Mouse (Mus musculus) lung, postnatal 36 days (tissue): ENCODE measurements around the gene B4galnt3.

ENCODE experiments used
- DNase-seq: peaks from one replicate; pipeline ENCODE4 v3.0.0; 2022; ENCODE audit warnings: mixed read lengths

B4galnt3 gene

DNA sequence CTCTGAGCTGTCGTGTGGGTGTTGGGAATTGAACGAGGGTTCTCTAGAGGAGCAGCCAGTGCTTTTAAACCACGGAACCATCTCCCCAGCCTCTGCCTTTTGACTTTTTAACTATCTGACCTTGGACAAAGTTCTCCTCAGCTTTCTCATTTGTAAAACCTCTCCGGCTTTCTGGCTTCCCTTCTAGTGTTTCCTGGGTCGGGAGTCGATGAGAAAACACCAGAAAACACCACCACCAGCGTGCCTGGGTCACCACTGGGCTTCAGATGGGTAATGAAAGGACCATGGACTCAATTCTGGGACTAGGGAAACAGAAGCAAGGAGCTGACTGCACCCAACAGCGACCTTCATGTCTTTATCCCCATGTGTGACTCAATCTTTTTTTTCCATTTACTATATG lies 20.2 kb downstream of the B4galnt3 start:
- no peak for DNase-seq

DNA sequence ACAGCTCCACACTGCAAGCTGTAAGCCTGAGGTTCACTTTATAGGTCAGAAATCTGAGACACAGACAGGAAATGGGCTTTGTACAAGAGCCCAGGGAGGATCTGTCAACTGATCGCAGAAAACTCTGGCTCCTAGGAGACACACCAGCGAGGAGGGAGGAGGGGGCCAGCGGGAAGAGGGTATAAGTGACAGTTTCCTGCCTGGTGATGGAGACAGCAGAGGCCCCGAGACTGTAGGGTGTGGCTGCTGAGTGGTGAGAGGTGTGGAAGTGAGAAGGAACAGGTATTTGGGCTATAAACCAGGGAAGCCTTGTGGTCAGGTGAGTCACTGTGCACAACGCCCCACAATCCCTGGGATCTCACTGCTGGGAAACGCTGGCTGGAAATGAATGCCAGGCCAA lies 30.2 kb downstream of the B4galnt3 start:
- DNase-seq, result no peak

DNA sequence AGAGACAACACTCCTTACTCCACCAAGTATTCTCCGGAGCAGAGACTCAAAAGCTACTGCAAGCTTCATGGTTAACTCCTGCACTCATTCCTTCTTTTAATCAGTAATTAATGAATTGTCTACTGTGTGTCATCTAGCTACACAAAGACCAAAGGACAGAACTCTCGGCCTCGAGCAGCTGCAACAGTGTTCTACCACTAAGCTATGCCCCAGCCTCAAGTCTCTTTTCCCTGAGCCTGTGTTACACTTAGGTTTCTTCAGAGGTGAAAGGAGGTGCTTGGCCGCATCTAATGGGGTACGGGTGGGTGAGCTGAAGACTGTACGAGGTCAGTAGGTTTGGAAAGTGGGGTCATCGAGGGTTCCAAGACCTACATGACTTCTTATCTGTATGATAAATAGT lies 30.8 kb downstream of the B4galnt3 start:
- no peak for DNase-seq

DNA sequence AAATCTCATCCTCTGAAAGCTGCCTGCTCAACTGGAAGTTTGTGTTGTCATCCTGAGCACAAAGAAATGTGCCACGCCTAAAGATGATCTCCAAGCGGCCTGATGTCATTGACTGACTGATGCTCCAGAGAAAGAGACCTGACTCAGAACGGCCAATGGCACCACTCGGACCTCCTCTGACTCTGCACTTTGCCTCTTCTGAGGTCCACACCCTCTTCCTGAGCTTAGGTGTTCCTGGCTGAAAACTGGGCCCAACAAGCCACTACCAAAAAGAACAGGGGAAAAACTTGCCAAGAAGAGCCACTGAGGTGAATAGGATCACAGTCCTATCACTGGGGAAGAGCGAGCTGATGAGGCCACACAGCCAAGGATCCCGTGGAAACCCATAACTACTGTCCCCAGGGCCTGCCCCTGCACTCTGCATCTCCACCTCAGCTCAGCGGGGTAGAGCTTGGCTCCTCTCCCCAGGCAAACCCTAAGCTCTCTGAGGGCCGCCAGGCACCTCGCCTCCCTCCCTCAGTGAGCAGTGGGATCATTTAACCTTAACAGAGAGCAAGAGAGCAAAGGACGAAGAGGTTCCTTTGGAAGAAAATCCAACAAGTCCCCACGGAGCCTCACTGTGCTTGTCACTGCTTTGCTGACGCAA lies 31.4 kb downstream of the B4galnt3 start:
- no peak for DNase-seq

DNA sequence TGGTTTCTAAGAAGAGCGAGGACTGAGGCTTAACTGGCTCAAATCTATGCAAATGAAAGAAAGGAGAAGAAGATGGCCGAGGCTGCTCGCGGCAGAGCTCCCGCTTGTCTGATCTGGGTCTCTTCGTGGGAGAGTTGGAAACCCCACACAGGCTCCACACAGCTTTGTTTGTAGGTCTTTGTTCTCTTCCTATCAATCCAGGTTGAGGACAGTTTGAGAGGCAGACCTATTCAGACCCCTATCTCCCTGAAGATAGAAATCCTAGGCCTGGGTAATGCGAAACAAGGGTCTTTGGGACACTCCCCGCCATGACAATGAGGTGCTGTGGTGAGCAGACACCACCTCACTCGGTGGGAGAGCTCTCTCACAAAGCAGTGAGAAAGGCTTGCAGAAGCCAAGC lies 34.9 kb downstream of the B4galnt3 start:
- no peak for DNase-seq

DNA sequence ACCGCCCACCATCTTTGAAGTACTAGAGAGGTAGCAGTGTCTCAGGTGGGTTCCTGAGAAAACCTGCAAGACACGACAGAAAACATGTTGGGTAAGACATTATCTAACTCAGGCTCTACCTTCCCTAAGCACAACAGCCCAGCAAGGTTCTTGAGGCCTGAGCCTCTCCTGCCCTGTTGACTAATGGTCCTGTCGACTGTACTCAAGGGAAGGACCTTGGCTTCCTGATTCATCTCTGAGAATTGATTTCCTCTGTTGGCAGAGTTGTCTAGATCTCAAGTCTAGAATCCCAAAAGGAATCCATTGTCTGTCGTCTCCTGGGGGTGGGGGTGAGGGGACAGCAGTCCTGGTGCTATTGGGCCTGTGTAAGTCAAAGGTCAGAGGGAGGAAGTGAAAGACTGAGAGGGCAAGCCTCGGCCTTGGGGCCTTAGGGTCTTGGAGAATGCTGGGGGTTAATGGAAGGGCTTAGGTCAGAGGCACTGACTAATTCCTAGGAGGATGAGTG lies 37.9 kb downstream of the B4galnt3 start:
- DNase-seq, result no peak

DNA sequence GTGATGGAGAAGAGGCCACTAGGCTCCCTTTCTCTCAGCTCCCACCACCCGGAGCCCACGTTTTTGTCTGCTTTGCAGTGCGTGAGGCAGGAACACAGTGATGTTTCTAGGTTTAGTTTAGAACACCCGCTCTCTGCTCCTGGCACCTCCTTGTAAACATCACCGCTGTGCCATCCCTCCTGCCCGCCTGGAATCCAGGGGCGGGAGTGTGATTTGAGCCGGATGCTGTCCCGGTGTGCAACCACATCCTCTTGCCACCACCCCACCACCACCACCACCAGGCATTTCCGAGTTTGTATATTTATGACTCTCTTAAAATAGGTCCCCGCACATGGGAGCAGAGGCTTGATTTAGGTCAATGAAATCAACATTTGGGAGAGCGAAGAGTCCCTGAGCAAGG lies 38.7 kb downstream of the B4galnt3 start:
- no peak for DNase-seq

DNA sequence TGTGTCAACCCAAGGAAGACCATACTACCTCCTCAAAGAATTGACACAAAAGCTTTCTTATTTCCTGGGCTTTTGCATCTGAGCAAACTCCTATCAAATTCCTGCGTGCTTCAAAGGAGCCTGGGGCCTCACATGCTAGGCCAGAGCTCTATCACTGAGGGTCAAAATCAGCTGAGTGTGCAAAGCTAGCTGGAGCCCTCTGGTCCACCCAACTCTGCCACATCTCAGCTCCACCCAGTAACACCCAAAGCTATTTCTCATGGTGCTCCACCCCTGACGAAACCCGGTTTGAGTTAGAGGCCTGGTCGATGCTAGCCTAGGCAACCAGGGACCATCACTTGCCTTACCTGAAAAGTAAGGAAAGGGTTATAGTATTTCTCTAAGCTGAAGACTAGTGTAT lies 39.2 kb downstream of the B4galnt3 start:
- no peak for DNase-seq

DNA sequence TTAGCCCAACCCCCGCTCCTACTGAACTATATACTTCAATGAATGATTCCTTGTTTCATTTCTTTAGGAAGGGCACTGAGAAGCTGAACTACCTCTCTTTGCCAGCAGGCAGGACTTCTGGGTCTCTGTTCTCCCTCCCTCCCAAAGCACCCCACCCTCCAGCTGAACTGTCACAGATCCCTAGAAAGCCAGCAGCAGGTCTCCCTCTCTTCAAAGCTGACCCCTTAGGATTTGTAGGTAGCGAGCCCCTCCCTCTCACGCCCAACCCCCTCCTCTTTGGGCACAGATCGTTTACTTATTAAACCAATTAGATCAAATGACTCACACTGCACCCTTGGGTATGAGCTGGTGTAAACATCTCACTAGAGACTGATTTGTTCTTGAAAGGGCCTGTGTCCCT lies 39.7 kb downstream of the B4galnt3 start:
- DNase-seq, result no peak

DNA sequence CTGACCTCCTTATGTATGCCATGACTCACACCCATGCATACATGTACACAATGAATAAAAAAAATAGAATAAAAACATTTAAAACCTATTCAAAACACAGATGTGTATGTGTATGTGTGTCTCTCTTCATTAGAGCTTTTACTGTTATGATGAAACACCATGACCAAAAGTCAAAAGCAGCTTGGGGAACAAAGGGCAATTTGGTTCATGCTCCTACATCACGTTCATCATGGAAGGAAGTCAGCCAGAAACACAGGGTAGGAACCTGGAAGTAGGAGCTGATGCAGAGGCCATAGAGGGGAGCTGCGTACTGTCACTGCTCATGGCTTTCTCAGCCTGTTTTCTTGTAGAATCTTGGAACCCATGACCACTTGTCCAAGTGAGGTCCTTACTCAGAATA lies 41.6 kb downstream of the B4galnt3 start:
- no peak for DNase-seq

DNA sequence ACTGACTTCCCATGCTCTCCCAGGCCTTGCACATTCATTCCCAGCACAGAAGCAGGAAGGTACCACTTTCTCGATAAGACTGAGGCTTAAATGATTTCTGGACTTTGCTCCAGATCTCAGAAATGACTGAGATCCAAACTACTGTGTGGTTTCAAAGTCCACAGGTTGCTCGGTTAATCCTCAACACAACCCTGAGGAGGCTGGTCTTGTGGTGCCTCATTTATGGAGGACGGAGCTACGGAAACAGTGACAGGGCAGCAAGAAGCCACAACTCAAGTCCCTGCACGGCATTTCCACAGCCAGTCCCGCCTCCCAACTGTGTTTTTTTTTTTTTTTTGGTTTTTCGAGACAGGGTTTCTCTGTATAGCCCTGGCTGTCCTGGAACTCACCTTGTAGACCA lies 43.3 kb downstream of the B4galnt3 start:
- no peak for DNase-seq

DNA sequence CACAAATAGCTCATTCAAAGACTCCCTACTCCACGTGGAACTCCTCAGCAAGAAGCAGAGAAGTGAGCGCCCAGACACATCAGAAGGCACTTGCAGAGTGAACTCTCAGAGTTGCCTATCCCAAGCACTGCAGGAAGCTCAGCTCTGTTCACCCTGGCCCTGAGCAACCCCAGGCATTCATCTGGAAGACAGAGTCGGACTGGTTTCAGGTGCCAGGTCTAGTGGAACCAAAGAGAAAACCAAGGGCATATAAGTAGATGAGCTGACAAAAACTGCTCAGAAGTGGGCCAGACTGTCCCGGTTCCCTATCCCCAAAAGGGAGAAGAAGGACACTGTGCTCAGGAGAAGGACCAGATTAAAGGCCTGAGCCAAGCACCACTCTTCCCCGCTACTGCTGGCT lies 44.5 kb downstream of the B4galnt3 start:
- DNase-seq, result no peak

DNA sequence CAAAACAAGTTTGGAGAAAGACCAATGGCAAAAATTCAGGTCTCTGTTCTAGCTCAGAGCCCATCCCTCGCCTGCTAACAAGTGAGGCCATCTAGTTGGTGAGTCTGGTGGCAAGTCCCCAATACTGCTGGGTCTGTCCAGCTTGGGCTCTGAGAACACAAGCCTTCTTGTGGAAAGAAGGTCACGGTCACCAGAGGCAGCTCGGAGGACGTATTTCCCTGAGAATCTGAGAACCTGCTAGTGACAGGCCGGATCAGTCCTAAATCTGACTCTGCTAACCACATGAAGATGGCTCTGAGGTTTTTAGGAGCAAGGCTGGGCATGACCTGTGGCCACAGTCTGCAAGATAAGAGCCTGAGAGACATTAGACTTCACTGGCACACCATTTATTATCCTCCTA lies 47.7 kb downstream of the B4galnt3 start:
- DNase-seq, result no peak

DNA sequence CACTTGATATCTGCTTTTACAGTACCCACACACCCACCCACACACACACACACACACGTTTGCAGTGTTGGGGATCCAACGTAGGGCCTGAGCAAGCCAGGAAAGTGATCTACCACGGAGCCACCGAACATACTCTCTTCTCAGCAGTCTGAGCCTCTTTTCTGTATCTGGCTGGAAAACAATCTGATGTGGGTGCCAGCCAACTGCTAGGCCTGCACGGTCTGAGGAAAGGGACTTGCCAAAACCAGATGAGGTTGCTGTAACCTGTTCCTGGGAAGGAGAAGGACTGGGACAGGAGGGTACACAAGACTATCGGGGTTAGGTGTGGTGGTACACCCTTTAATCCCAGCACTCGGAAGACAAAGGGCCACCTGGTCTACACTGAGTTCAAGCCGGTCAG lies 51.1 kb downstream of the B4galnt3 start:
- no peak for DNase-seq

DNA sequence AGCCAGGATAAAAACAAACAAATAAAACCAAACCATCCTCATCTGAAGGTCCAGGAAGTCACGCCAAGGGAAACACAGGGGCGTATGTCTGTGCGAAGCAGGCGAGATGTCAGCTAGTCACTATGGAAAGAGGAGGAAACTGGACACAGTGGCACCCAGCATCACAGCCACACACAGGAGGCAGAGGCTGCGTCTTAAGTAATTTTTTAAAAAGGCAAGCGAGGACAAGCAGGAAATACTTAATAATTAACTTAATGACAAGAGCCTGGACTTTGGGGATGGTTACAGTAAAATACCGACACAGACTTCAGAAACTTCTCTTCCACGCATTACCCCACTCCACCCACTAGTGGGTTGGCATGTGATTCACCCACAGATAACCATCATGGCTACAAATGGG lies 51.8 kb downstream of the B4galnt3 start:
- no peak for DNase-seq

DNA sequence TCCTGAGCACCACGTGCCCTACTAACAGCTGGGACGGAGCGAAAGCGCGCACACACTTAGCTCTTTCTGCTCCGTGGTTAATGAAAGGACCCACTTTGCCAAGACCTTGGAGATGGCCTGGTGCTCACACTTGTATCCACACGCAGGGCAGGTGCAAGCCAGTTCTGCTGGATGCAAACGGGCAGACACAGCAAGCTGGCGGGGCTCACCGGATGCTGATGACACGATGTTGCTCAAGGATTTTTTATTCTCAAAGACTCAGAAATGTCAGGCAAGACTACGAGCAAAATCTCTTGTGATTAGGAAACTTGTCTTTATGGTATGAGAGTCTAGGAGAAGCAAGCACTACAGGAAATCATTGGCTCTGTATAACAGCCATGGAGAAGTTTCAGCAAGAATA lies 52.9 kb downstream of the B4galnt3 start:
- no peak for DNase-seq

DNA sequence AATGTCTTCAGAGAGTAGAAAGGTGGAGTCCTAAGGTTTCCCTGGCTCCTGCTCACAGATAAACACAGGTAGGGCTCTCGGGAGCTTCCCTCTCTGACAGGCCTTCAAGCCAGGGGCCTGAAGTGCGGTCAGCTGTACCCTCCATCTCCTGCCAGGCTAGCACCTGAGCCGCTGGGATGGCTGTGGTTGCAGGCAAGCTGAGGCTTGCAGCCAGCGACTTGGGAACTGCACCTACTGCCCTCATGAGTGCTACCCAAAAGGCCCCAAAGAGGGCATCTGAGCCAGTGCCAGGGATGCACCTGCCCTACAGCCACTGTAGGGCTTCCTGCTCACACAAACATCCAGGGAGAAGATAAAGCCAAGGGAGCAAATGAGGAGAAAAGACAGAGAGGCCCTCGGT lies 53.9 kb downstream of the B4galnt3 start:
- DNase-seq, result no peak

DNA sequence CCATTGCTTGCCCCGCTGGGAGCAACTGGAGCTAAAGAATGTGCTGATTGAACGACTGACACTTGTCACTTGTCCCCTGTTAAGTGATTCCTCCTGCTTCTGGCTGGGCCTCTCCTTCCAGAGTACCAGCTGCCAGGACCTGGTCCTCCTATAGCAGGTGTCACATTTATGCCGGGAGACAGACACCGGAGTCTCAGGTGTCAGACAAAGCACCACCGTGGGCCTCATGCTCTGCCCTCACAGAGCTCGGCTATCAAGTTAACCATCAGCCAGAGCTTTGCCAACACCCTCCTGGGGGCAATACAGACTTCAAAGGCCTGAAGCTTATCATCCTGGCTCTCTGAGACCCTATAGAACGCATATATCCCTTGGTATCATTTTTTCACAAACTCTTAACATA lies 58.5 kb downstream of the B4galnt3 start:
- DNase-seq, result no peak

DNA sequence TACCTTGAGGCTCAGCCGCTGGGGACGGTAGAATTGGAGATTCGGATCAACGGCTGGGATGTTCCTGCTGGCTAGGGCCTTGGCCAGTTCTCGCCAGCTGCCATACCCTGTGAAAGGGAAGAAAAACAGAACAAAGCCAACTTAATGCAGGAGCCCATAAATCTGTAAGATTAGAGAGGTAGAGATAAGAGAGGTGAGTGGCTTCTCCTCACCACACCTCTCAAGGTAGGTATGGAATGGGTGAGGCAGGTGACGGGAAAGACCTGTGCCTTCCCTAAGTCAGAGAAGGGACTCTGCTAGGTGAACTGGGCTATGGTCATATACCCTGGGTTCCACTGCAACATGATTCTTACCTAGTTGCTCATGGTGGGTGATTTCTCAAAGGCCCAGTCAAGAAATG lies 61.5 kb downstream of the B4galnt3 start:
- no peak for DNase-seq

DNA sequence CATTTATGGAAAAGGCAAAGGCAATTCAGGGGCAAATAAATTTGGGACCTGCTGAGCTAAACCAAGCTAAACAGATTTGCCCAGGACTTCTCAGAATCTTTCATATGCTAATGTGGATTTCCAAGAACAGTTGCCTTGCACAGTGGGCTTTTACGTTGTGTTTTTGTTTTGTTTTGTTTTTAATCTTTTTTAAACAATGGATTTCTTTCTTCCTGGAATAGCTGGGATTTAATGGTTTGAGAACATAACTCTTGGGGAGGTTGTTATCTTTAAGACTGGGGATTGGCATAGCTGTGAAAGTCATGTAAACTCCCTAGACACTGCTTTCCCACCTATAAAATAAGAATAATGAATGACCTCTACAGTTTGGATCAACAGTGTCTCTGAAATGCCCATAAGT lies 63.9 kb downstream of the B4galnt3 start:
- no peak for DNase-seq

DNA sequence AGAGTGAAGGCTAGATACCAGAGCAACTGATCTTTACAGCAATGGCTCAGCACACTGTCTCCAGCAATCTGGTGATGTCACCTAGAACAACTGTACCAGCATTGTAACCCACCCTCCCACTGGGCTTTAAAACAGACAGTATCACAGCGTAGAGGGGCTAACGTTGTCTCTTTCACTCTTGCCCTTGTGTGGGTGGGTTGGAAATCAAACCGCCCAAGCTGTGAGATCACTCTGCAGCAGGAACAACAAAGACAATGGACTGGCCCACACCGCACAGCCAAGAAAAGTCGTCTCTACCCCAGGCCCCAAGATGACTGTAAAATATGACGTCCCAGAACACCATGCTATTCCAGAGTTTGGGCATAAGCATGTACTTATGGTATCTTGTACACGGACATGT lies 64.6 kb downstream of the B4galnt3 start:
- no peak for DNase-seq

DNA sequence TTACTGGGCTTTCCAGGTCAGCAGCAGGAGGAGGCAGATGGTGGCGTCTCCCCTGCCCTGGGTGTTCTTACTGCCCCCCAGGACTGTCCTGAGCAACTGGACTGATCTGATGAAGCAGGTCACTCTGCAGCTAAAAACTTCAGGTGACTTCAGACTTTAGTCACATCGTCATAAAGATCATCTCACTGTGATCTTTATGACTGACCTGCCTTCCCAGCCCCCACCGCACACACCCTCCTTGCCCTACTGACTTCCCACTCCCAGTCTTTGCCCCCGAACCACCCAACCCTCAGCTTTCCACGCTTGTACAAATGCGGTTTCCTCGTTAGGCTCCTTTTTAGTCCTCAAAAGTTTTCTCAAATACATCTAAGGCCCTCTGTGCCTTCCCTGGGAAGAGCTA lies 67.3 kb downstream of the B4galnt3 start:
- DNase-seq, result no peak

DNA sequence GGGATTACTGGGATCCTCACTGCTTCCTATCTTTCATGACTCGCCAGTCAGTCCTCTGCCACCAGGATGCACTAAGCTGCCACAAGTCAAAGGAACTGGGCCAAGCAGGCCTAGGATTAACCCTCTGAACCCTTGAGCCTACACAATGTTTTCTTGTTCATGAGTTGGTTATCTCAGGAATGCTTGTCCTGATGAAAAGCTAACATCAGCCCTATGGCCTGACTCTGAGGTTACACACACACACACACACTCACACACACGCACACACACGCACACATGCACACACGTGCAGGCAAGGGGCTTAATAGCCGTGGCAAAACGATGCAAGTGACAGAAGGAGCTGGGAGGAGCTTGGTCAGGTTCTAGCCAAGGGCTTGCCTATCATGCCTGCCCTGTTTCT lies 69.0 kb downstream of the B4galnt3 start:
- no peak for DNase-seq

DNA sequence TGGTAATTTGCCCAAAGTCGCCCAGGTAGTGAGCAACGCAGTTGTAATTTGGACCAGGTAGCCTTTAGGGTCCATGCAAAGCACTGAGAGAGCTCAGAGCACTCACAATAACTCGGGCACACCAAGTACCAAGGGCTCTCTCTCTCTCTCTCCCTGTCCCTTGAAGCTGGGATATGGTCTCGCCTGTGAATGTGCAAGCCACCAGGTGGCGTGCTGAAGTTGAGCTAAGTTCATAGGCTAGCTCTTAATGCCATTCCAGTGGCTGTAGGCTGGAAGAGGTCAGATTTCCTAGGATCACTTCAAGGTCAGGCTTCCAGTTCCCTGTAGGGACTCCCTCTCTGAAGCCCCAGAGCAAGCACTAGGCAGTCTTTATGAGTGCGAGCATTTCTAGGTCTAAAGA lies 71.7 kb downstream of the B4galnt3 start:
- peak; percentile 76 for DNase-seq

DNA sequence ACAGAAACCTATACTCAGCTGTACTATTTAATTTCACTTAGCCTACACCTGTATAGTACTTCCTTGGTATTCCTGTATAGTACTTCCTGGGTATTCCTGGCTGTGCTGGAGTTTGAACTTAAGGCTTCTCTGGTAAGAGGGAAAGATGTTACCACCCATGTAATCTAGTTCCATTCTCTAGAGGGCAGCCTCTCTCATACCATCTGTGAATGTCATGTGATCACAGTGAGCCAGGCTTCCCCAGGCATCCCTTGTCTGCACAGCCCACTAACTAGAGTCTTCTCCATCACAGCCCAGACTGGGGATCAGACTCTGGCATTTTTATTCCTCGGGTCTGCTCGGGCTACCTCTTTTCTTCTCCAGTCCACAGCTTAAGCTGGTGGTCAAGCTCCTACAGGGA lies 75.1 kb downstream of the B4galnt3 start:
- no peak for DNase-seq

DNA sequence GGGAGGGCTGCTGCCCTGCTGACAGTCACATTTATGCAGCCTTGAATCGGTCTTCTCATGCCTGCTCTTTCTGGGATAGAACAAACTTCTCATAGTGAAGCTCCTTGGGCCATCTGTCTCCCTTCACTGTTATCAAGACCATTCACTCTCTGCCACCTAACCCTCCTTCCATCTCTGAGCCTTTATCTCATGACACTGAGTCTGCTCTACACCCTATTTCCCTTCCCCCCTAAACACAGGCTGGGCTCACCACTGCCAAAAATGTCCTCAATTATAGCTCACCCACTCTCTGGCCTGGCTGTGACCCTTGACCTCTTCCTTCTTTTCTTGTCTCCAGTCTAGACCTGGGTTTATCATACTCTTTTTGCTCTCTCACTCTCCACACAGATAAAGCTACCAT lies 77.7 kb downstream of the B4galnt3 start:
- DNase-seq, result no peak
